Mouse (Mus musculus): ENCODE measurements around the gene Clec16a. TPM values are rescaled to one million over a fixed set of nuclear protein-coding genes. Genes with fewer than 3 reads are reported as not detected.

The Clec16a gene
- polyA plus RNA-seq, 1 experiment from 2014 or later: 31.0 TPM

DNA sequence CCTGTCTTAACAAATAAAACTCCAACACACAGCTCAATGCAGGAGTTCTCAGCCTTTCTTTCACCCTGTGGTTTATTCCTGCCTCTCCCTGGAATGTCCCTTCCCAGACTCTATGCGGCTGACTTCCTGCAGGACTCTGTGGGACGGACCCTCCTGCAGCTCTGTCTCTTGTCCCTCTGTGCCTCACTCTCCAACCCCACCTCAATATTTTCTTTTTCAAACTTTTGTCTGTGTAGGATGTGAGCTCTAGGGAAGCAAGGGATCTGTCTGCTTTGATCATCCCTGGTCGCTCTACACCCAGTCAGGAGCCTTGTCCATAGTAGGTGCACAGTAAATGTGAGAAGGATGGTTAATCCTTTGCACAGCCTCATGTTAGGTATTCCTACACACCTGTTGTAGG, 16.8 kb upstream of the Clec16a start:
- WGBS: 90% methylated on average over 3 of the region's 3 CpGs
- no peak overlapping the region for H3K27ac ChIP-seq (ENCODE audit: low read length)
- ATAC-seq (ENCODE audit: insufficient read depth, low FRiP score): no peak
- H3K4me1 ChIP-seq (ENCODE audit: control insufficient read depth, insufficient read depth, low read length): no peaks in the 10 kb centered on the region
- no peak overlapping the region for H3K9ac ChIP-seq (ENCODE audit: low read length)
- no peak overlapping the region for H3K4me2 ChIP-seq (ENCODE audit: low read depth, low read length)
- H3K27me3 ChIP-seq (ENCODE audit: control insufficient read depth, insufficient read depth, low read length): no peaks in the 10 kb centered on the region
- H3K36me3 ChIP-seq (ENCODE audit: control insufficient read depth, insufficient read depth, low read length): 0 out of 2 replicates have a peak, but pooled peaks cover 4% of the 10 kb centered on the region
- H3K9me3 ChIP-seq (replicated peaks; ENCODE audit: control insufficient read depth, low read length): no peaks in the 10 kb centered on the region
- no peak overlapping the region for H3K4me3 ChIP-seq (replicated peaks; ENCODE audit: low read length)

DNA sequence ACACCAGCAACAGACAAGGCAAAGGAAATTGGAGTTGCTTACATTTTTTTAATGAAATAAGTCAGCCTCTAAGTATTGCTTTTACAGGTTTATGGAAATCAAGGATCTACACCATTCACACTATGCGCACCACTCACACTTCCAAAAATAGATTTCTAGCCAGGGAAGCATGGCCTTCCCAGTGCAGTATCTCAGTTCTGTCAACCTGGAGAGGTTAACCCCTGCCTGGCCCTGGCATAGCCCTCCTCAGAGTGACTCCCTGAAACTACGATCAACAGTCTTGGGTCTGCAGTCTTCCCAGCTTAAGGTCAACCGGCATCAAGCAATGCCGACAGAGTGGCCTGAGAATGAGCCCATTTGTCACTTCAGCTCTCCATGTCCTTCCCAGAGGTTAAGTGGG, 15.0 kb upstream of the Clec16a start:
- Histone ChIP-seq H3K27ac (ENCODE audit: low read length) (no peak overlapping the region), H3K9me3 (replicated peaks; ENCODE audit: control insufficient read depth, low read length) (no peaks in the 10 kb centered on the region), H3K27me3 (ENCODE audit: control insufficient read depth, insufficient read depth, low read length) (no peaks in the 10 kb centered on the region), H3K36me3 (ENCODE audit: control insufficient read depth, insufficient read depth, low read length) (0 out of 2 replicates have a peak, but pooled peaks cover 4% of the 10 kb centered on the region), H3K4me1 (ENCODE audit: control insufficient read depth, insufficient read depth, low read length) (no peaks in the 10 kb centered on the region), H3K4me3 (replicated peaks; ENCODE audit: low read length) (no peak overlapping the region), H3K4me2 (ENCODE audit: low read depth, low read length) (no peak overlapping the region), H3K9ac (ENCODE audit: low read length) (no peak overlapping the region)
- ATAC-seq (ENCODE audit: insufficient read depth, low FRiP score): no peak
- 68% methylated on average over 4 of the region's 4 CpGs for whole genome bisulfite sequencing

DNA sequence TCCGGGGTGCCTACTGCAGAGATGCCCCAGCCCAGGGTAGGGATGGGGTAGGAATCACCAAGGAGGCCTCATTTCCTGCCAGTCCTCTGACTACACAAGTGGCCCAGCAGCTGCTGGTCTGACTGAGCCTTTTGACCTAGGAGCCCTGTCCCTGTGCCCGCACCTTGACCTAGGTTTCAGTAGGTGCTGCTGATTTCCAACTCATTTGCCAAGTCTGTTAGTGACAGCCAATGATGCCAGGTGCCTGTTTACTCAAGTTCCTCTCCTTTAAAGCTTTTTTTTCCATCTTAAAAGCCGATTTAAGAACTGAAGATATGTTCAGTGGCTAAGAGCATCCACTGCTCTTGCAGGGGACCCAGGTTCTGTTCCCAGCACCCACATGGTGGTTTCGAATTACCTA, 11.4 kb upstream of the Clec16a start:
- no peaks in the 10 kb centered on the region for H3K4me1 ChIP-seq (ENCODE audit: control insufficient read depth, insufficient read depth, low read length)
- H3K4me2 ChIP-seq (ENCODE audit: low read depth, low read length): no peak overlapping the region
- no peak for ATAC-seq (ENCODE audit: insufficient read depth, low FRiP score)
- no peaks in the 10 kb centered on the region for H3K27me3 ChIP-seq (ENCODE audit: control insufficient read depth, insufficient read depth, low read length)
- H3K4me3 ChIP-seq (replicated peaks; ENCODE audit: low read length): no peak overlapping the region
- 85% methylated on average over 4 of the region's 4 CpGs for WGBS
- no peak overlapping the region for H3K9ac ChIP-seq (ENCODE audit: low read length)
- no peaks in the 10 kb centered on the region for H3K9me3 ChIP-seq (replicated peaks; ENCODE audit: control insufficient read depth, low read length)
- H3K36me3 ChIP-seq (ENCODE audit: control insufficient read depth, insufficient read depth, low read length): 0 out of 2 replicates have a peak, but pooled peaks cover 4% of the 10 kb centered on the region
- no peak overlapping the region for H3K27ac ChIP-seq (ENCODE audit: low read length)

- Histone ChIP-seq H3K4me3 (replicated peaks; ENCODE audit: low read length) (no peak overlapping the region), H3K27ac (ENCODE audit: low read length) (no peak overlapping the region), H3K27me3 (ENCODE audit: control insufficient read depth, insufficient read depth, low read length) (no peaks in the 10 kb centered on the region), H3K4me1 (ENCODE audit: control insufficient read depth, insufficient read depth, low read length) (peaks cover 7% of the 10 kb centered on the region; the same call in 1 of the 2 replicates), H3K9ac (ENCODE audit: low read length) (no peak overlapping the region), H3K4me2 (ENCODE audit: low read depth, low read length) (no peak overlapping the region), H3K9me3 (replicated peaks; ENCODE audit: control insufficient read depth, low read length) (no peaks in the 10 kb centered on the region), H3K36me3 (ENCODE audit: control insufficient read depth, insufficient read depth, low read length) (0 out of 2 replicates have a peak, but pooled peaks cover 4% of the 10 kb centered on the region)
- 69% methylated on average over 7 of the region's 7 CpGs for WGBS
- ATAC-seq (ENCODE audit: insufficient read depth, low FRiP score): no peak
Measured at GRCm38 (mm10) chr16:10534567-10534966, 10.6 kb upstream of the Clec16a start.

- Histone ChIP-seq H3K27me3 (ENCODE audit: control insufficient read depth, insufficient read depth, low read length) (no peaks in the 10 kb centered on the region), H3K36me3 (ENCODE audit: control insufficient read depth, insufficient read depth, low read length) (no peaks in the 10 kb centered on the region), H3K27ac (ENCODE audit: low read length) (no peak overlapping the region), H3K9me3 (replicated peaks; ENCODE audit: control insufficient read depth, low read length) (no peaks in the 10 kb centered on the region), H3K9ac (ENCODE audit: low read length) (no peak overlapping the region), H3K4me3 (replicated peaks; ENCODE audit: low read length) (no peak overlapping the region), H3K4me2 (ENCODE audit: low read depth, low read length) (no peak overlapping the region), H3K4me1 (ENCODE audit: control insufficient read depth, insufficient read depth, low read length) (peaks cover 24% of the 10 kb centered on the region)
- ATAC-seq (ENCODE audit: insufficient read depth, low FRiP score): no peak
- WGBS: 71% methylated on average over 5 of the region's 5 CpGs
Measured at GRCm38 (mm10) chr16:10536323-10536722, 8.8 kb upstream of the Clec16a start.

DNA sequence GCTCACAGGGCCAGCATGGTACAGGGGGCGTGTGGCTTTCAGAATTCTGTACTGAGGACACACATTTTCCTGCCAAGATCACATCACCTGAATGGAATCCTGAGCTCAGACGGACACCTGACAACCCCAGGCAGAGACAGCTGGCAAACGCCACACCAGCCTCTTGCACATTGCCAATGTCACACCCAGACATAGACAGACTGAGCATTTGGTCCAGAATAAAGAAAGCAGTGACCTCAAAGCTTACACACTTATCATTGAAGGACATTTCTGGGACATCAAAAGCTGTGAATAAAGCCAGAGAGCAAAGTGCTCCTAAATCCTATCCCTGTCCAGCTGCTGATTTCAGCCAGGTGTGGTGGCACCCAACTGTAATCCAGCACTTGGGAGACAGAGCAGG, 8.2 kb upstream of the Clec16a start:
- no peaks in the 10 kb centered on the region for H3K27me3 ChIP-seq (ENCODE audit: control insufficient read depth, insufficient read depth, low read length)
- H3K36me3 ChIP-seq (ENCODE audit: control insufficient read depth, insufficient read depth, low read length): no peaks in the 10 kb centered on the region
- no peaks in the 10 kb centered on the region for H3K9me3 ChIP-seq (replicated peaks; ENCODE audit: control insufficient read depth, low read length)
- H3K9ac ChIP-seq (ENCODE audit: low read length): no peak overlapping the region
- no peak overlapping the region for H3K4me3 ChIP-seq (replicated peaks; ENCODE audit: low read length)
- no peak for ATAC-seq (ENCODE audit: insufficient read depth, low FRiP score)
- peaks cover 27% of the 10 kb centered on the region for H3K4me1 ChIP-seq (ENCODE audit: control insufficient read depth, insufficient read depth, low read length)
- 74% methylated on average over 3 of the region's 3 CpGs for WGBS
- H3K27ac ChIP-seq (ENCODE audit: low read length): no peak overlapping the region
- H3K4me2 ChIP-seq (ENCODE audit: low read depth, low read length): no peak overlapping the region

DNA sequence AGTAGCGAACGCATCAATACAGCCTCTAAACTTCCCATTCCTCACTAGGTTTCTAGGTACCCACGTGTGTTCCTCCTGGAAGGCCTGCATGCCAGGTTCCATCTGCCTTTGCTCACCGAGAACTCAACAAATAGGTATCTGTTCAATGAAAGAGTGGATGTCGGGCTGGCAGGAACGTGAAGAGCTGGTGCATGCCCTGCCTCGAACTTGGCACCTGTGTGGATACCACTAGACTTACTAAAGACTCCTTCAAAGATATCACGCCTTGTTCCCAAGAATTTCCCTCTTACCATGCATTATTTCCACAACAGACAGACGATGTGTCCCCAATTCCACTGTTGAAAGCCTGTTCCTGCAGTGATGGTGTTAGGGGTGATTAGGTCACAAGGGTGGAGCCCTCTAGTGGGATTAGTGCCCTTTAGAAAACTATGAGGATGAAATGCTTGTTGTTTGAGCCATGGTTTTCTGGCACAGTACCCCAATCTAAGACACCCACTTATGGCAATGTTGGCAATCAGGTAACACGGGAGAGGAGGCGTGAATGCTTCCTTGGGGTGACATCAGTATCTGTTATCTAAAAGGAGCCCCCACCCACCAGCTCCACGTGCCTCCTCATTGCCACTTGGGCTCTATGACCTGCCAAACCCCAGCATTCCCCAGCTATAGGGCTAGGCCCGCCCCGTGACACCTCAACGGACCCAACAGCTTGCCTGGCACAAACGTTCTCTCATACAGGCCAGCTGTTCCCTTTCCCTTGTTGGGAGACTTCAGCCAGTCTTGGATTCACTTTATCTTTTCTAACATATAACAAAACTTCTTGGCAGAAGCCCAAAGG, 4.2 kb upstream of the Clec16a start:
- Histone ChIP-seq H3K9me3 (replicated peaks; ENCODE audit: control insufficient read depth, low read length) (no peaks in the 10 kb centered on the region), H3K4me3 (replicated peaks; ENCODE audit: low read length) (peak overlapping the region; percentile 74), H3K4me1 (ENCODE audit: control insufficient read depth, insufficient read depth, low read length) (peaks cover 33% of the 10 kb centered on the region), H3K36me3 (ENCODE audit: control insufficient read depth, insufficient read depth, low read length) (no peaks in the 10 kb centered on the region), H3K9ac (ENCODE audit: low read length) (peak overlapping the region; percentile 89), H3K4me2 (ENCODE audit: low read depth, low read length) (peak overlapping the region; percentile 77), H3K27ac (ENCODE audit: low read length) (peak overlapping the region; percentile 84), H3K27me3 (ENCODE audit: control insufficient read depth, insufficient read depth, low read length) (no peaks in the 10 kb centered on the region)
- 57% methylated on average over 16 of the region's 16 CpGs for WGBS
- no peak for ATAC-seq (ENCODE audit: insufficient read depth, low FRiP score)

DNA sequence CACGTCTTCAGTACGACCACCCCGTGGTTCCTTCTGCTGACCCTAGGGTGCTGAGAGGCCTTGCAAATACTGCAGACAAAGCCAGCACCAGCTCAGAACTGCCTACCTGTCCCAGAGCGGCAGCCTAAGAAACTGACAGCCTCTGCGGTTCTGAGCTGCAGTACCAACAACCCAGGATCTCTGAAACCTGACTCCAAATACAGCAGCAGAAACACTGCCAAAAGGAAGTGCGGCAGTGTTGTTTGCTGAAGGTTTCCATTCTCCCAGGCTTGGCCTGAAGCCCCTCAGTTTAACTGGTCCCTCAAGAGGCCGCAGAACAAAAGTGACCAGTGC, 3.6 kb upstream of the Clec16a start:
- no peaks in the 10 kb centered on the region for H3K9me3 ChIP-seq (replicated peaks; ENCODE audit: control insufficient read depth, low read length)
- H3K27ac ChIP-seq (ENCODE audit: low read length): peak overlapping the region; percentile 84

GRCm38 (mm10) chr16:10542266-10542665, 2.9 kb upstream of the Clec16a start:
- Histone ChIP-seq H3K9me3 (replicated peaks; ENCODE audit: control insufficient read depth, low read length) (no peaks in the 10 kb centered on the region), H3K4me3 (replicated peaks; ENCODE audit: low read length) (peak overlapping the region; percentile 74), H3K27ac (ENCODE audit: low read length) (peak overlapping the region; percentile 84), H3K4me1 (ENCODE audit: control insufficient read depth, insufficient read depth, low read length) (peaks cover 44% of the 10 kb centered on the region), H3K9ac (ENCODE audit: low read length) (peak overlapping the region; percentile 89), H3K36me3 (ENCODE audit: control insufficient read depth, insufficient read depth, low read length) (no peaks in the 10 kb centered on the region), H3K4me2 (ENCODE audit: low read depth, low read length) (peak overlapping the region; percentile 77), H3K27me3 (ENCODE audit: control insufficient read depth, insufficient read depth, low read length) (no peaks in the 10 kb centered on the region)
- WGBS: 3% methylated on average over 22 of the region's 22 CpGs
- 0 out of 2 replicates have a peak, but pooled peaks have one; percentile 1 for ATAC-seq (ENCODE audit: insufficient read depth, low FRiP score)

More for the DNA sequence above, 3.6 kb upstream of the Clec16a start:
- Histone ChIP-seq H3K4me2 (ENCODE audit: low read depth, low read length) (peak overlapping the region; percentile 77), H3K9ac (ENCODE audit: low read length) (peak overlapping the region; percentile 89), H3K4me1 (ENCODE audit: control insufficient read depth, insufficient read depth, low read length) (peaks cover 39% of the 10 kb centered on the region), H3K4me3 (replicated peaks; ENCODE audit: low read length) (peak overlapping the region; percentile 74), H3K27me3 (ENCODE audit: control insufficient read depth, insufficient read depth, low read length) (no peaks in the 10 kb centered on the region), H3K36me3 (ENCODE audit: control insufficient read depth, insufficient read depth, low read length) (no peaks in the 10 kb centered on the region)
- 15% methylated on average over 7 of the region's 7 CpGs for WGBS
- ATAC-seq (ENCODE audit: insufficient read depth, low FRiP score): no peak
